Mouse (Mus musculus): ENCODE measurements at regions not wholly inside any gene's neighbourhood (a gene's known extent, or its start where the extent isn't known, plus 50 kb on each side); places are given as distances from the start of the nearest gene placed in this dataset.

GRCm38 (mm10) chr15:90808236-90808635 is 129.0 kb upstream of the Cpne8 start:
- TF ChIP-seq EP300 (IDR thresholded peaks at IDR 0.05; ENCODE audit: low read depth), result no peak
- TF ChIP-seq CTCF (IDR thresholded peaks at IDR 0.05; ENCODE audit: low read depth), result no peak
